Mouse (Mus musculus) lung, postnatal 0 days (tissue): Measurements from ENCODE around the gene Msi2.

Experiments
- CTCF ChIP-seq: IDR thresholded peaks from 2 replicates; pipeline ENCODE4 v1.5.1; 2016; ENCODE audit warnings: antibody characterized with exemption, mild to moderate bottlenecking
- EP300 ChIP-seq: IDR thresholded peaks from 2 replicates; pipeline ENCODE4 v1.6.1; 2016; ENCODE audit warnings: antibody characterized with exemption, mild to moderate bottlenecking, control low read depth

DNA sequence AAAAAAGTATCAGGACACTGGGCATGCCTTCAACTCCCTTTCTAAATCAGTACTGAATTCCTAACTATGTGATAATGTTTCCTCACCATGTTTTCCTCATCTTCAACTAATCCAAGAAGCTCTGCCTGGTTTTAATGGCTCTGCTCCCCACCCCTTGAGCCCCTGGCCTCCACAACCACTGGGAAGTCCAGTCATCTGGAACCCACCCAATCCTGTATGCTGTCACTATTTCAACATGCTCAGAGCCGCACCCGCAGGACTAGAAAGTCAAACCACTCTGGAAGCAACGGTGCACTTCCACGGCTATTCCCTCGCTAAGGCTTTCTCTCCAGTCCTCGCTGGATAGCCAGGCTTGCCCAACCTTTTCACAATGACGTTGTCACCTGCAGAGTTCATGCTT, 106.2 kb downstream of the Msi2 start:
- TF ChIP-seq CTCF (no peak), EP300 (peak; percentile 45; the same call in 1 of the 2 replicates)
